Mouse (Mus musculus) testis, postnatal 10 days (tissue): Measurements from ENCODE around the gene Fbxo11.

Source experiments
- DNase-seq: peaks from one replicate; pipeline ENCODE4 v3.0.0; 2021; ENCODE audit warnings: low spot score

The Fbxo11 gene

DNA sequence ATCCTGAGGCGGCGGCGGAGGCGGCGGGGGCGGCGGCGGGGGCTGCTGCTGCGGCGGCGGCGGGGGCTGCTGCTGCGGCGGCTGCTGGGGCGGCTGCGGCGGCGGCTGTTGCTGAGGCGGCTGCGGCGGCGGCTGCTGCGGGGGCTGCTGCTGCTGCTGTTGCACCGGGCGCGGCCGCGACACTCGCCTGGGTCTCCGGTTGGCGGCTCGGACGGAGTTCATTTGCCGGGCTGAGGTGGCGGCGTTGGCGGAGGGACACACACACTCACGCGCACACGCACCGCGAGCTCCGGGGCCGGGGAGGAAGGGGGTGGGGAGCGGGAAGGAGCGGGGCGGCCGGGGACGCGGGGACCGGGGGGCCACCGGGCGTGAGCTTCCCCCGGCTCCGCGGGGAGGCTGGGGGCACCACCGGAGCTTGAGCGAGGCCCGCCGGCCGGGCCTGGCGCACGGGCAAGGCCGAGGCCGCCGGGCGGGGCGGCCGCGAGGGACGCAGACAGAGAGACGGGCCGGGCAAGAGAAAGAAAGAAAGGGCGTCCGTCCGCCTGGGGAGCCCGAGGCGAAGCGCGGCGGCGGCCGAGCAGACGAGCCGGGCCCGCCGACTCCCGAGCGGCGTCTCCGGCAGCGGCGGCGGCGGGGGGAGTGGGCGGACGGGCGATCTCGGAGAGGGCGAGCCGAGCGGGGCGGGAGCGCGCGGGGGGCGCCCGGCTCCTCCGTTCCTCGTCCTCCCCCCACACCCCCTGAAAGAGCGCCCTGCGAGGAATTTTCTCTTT lies at the start of gene Fbxo11:
TSS of gene Fbxo11 (minus strand) at position 261 of the 770 bp plus-strand sequence.
- peak; percentile 79 for DNase-seq

DNA sequence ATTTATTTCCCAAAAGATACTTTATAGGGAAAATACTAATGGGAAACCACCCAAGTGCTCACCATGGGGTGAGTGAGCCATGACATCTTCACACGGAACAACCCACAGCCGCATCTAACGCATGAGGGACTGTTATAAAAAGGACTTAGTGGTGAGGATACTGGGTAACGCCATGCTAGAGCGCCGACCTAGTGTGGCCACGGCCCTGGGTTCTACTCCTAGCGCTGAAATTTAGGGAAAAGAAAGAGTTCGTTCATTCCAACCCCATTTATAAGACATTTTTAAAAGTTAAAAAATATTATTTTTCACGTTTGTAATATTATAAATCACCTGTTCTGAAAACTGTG lies 48.8 kb upstream of the Fbxo11 start:
- DNase-seq: no peak

DNA sequence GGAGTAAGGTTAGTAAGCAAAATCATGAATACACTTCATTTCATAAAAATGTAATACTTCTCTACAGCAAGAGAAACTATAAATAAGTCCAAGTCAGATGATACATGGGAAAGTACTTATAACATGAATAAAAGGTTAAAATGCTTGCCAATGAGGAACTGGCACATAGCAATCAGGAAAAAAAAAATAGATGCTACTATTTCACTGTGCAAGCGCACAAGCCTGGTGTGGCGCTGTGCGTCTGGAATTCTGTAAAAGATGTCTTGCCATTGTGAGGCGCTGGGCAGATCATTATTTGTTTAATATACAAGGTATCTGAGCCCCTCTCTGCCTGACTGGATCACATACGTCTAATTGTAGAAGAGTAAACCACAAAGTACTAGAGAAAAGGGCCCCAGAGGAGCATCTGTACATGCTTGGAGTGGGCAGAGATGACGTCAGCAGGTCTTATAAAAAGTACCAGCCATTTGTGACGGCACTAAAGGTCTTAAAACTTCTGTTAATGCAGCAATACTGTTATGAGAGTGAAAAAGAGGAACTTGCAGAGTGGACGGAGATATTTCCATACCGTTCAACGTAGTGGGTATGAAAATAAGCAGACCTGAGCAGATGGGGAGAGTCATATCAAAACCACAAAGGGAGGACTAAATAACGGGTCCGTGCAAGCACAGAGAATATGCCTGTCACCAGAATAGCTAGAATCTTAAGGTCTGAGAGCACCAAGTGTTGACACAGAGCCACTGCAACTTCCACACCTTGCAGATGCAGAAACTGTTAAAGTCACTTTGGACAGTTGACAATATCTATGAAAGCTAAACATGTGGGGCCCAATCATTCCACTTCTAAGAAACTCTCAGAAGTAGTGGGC lies 48.2 kb upstream of the Fbxo11 start:
- DNase-seq: no peak

DNA sequence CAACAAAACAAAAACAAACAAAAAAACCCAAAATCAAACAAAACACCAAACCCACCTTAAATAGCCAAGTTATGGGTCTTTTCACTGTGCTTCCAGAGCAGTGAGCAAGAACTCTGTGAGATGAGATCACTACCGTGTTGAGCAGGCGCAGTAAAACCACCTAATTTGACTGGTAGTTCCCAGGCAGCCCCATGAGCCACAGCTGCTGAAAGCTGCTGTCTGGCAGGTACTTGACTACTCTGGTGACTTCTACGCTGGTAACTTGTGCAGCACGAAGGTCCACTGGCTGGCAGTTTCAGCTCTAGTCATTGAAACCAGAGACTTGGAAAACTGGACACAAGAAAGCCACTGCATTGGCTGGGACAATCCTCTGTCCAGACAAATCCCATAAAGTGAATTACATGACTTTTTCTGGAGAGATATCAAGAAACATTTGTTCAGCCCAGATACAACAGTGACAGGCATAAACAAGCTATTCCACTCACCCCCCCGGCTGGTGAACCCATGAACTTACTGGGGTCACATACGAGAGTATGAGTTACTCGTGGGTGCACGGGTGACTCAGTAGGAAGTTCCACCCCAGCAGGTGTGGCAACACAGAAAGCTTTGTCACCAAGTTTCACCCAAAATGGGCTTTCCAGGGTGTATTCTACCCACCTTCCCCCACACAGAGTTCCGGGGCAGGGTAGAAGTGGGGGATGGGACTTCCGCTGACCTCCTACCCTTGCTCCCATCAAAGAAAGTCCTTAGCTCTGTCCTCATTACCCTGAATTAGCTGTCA lies 47.0 kb upstream of the Fbxo11 start:
- no peak for DNase-seq

DNA sequence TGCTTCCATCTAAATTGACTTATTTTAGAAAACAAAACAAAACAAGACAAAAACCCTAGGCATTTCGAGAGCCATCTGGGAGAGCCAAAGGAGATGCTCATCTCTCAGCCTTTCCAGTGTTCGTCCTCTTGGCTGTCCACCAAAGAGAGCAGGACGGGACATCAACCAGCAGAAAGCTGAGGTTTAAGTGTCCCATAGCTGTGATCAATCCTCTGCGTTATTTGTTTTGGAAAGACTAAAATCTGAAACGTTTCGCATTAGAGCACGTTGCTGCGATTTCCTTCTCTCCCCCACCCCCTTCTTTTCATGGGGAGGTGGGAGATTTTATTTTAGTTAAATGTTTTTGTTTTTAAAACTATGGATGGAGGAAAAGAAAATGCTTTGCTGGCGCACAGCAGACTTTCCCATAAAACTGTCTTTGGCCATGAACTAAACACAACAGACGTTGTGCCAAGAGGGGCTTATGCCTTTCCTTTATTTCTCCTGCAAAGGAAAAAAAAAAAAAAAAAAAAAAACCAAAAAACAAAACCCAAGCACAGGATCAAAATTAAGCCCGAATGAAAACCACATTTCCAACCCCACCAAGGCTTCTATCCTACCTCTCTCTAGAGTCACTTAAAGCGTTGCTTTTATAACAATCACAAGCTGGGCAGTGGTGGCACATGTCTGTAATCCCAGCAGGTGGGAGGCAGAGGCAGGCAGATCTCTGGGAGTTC lies 46.1 kb upstream of the Fbxo11 start:
- no peak for DNase-seq

DNA sequence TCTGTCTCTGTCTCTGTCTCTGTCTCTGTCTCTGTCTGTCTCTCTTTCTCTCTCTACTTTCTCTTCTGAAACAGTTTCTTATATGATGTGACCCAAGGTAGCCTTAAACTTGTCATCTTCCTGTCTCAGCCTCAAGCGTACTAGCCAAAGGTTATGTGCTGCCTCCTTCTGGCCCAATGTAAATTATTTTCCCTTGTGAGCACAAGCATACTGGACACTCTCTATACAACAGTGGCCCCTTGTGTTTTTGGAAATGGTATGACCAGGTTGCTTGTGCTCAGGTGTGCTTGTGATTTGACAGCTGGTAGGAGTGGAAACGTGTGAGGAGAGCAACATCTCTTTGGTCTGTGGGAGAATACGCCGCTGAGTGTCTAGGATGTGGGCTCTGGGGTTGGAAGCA lies 42.6 kb upstream of the Fbxo11 start:
- DNase-seq: no peak

DNA sequence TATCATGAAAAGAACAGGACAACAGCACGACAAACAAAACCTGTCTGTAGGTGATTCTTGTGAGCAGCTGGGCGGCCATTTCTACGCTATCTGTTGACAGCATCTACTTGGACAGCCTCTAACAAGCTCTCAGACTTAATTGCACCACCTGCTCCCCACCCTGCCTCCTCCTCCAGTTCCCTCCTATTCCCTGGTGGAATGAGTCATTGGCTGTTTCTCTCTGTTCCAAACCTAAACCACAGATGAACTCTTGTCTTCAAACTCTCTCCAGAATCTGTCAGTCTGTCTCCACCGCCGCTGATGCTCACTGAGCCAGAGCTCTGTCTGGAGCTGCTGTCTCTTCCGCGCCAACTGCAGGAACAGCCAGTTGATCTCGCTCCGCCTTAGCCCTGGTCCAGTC lies 41.3 kb upstream of the Fbxo11 start:
- DNase-seq: no peak

DNA sequence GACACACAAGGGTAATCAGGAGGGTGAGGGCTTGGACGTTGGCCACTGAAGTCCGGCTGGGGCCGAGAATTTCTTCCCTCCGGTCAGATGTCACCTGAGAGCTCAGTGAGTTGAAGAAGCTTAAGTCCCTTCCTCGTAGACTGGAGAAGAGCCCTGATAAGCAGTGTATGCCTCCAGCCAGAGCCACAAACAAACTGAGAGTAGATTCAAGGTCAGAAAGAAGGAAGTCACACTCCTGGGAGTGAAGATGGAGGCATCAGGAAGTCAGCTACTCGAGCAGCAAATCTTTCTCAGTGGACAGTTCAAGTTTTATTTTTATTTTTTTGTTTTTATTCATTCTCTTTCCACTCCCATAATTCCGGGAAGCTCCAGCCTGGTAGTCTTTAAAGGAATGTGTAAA lies 37.5 kb upstream of the Fbxo11 start:
- DNase-seq: no peak

DNA sequence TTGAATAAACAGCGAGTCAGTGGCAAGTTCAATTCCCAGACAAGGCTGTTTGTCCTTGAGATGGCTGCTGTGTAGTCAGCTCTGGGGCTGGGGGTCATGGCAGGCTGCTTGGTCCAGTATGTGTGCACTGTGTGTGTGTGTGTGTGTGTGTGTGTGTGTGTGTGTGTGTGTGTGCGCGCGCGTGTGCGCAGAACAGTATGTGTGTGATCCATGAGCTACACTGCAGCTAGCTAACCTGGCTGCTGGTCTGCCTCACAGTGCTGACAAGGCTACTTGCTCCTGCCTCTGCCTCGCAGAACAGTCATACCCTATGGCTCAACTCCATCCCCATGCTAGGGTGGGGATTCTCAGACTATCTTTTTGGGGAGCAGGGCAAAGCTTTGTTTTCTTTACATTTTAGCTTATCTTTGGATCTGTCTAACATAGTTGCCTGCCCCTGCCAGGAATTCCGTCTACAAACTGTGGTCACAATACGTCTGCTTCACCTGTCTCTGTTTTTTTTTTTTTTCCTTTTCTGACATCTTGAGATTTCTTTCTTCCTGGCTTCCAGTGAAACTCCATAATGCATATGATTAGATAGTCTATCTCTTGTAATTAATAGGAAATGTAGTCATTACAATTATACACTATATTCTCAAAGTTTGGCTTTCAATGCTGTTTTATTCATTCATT lies 33.2 kb upstream of the Fbxo11 start:
- no peak for DNase-seq

DNA sequence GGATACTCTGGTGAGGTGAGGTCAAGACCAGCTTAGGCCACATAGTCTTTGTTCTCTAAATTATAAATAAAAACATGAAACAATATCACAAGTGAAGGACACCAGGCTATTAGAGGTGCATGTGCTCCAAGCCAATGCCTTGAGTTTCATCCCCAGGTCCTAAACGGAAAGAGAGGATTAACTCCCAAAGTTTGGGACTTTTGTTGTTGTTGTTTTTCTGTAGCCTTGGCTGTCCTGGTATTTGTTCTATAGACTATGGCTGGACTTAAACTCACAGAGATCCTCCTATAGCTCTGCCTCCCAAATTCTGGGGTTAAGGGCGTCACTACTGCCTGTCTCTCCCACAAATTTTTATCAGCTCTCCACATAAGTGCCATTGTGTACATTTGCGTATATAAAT lies 32.5 kb upstream of the Fbxo11 start:
- no peak for DNase-seq

DNA sequence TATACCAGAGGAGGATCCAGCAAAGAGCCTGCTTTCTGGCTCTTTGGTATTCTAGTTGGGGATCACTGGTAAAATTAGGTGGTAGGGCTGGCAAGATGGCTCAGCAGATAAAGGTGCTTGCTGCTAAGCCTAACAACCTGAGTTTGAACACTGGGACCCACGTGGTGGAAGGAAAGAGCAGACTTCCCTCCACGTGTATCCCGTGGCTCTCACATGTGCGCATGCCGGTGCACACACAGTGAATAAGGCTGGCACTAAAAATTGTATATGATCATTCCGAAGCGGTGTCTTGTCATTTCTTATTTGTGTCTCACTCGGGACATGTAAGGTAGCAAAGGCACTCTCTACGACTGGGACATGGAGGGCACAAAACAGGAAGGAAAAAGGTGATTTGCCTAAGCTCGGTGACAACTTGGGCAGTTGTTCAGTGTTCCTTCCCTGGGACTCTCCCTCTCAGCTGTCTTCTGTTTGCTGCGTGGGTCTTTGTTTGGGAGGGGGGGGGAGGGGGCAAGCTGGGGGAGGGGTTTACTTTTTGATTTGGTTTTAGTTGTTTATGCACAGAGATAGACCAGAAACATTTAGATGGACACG lies 31.8 kb upstream of the Fbxo11 start:
- DNase-seq: no peak

DNA sequence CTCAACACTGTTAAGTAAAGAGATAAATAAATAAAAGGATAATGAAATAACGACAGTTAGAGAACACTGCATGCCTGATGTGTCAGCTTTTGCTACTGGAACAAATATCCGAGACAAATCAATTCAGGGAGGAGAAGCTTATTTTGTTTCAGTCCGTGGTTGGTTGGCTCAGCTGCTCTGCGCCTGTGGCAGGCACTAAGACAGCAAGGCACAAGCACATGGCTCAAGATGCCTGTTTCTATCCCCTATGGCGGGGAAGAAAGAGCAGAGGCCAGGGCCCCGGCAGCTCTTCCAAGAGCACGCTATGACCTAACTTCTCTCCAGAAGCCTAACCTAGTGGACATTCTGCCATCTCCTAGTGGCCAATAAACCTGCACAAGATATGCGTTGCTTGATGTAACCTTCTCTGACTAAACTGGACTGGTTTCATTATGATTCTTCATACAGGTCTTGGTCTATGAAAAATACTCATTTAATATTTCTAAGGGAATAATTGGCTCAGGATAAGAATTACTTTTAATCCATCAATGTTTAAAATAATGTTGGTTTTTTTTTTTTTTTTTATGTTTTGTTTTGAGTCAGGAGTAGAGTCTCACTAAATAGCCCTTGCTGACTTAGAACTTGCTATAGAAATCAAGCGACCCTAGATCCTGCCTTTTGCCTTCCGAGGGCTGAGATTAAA lies 30.6 kb upstream of the Fbxo11 start:
- DNase-seq: no peak

DNA sequence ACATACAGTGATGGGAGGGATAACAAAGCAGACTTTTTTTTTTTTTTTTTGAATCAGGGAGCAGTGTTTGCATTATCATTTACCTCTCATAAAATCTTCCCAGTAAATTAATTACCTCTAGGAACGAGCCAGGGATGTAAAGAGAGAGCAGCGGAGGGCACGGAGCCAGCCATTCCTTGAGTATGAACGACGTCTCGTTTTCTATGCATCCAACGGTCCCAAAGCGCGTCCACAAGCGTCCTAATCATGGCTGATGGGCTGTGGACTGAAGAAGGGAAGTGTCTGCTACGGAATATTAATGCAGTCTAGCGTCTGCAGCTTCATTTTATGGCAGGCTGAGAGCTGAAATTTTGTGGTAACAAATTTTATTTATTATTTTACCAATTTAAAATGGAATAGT lies 29.2 kb upstream of the Fbxo11 start:
- no peak for DNase-seq

DNA sequence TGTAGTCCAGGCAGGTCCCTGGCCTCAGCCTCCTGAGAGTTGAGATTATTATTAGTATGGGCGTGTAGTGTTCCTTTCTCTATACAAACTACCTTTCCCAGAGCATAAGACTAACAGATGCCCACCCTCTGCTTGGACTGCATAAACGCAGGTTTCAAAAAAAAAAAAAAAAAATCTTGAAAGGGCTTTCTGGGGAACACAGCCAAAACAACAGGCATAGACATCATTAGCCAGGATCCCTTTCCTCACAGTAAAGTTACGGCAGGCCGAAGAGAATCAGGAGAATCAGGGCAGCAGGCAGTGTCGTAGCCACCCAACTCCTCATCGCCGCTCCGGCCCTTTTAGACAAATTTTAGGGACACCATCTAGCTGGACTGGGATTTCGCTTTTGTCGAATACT lies 28.7 kb upstream of the Fbxo11 start:
- no peak for DNase-seq

DNA sequence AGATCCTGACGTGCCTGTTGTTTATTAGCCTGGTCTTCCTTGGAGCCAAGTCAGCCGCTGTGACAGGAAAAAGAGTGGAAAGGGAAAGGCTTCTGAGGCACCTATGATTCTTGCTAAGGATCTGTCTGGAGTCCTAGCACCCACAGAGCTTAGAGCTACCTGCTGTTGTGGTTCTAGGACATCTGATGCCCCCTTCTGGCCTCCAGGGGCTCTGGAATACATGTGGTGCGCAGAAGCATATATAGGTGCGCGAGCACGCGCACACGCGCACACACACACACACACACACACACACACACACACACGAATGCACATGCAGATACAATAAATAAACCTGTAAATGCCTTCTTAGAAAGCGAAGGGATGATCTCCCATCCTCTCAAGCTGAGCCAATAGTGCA lies 20.9 kb upstream of the Fbxo11 start:
- DNase-seq: no peak

DNA sequence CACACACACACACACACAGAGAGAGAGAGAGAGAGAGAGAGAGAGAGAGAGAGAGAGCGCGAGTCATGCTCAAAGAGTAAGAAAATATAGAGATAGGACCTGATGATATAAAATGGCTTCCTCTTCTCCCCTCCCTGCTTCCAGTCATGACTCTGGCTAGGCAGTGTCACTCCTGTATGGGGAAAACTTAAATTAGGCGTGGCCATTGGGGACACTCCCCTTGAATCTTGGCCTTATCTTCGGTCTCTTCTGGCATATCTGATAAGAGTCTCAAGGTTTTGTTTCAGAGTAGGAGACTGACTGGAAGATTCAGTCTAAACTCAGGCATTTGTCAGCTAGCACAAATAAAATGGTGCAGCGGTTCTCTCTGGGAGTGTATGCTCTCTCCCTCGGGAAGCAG lies 16.4 kb upstream of the Fbxo11 start:
- no peak for DNase-seq

DNA sequence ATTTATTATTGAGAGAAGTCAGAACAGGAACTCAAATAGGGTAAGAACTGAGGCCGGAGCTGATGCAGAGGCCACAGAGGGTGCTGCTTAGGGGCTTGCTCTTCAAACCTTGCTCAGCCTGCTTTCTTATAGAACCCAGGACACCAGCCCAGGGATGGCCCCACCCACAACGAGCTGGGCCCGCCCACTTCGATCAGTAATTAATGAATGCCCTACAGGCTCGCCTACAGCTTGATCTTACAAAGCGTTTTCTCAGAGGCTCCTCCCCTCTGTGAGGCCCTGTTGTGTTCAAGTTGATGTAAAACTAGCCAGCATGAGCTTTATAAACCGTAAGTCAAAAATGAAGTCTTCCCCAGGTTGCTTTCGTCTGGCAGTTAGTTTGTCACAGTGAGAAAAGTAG lies 14.7 kb upstream of the Fbxo11 start:
- no peak for DNase-seq

DNA sequence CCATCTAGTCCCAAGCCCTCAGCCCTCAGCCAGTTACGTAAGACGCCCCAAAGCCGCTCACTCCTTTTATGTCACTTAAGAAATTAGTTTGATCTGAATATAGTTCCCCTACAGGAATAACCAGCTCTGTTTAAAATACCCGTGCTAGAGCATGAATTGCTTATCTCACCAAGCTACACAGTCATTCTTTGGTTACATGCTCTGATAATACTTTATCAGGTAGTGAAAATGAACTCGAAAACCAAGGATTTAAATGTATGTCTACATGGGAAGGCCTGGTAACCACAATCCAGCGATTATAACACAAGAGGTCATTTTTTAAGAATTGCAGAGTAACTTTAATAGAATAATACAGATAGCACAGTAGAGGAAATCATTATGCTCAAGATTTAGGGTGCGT lies 7.0 kb upstream of the Fbxo11 start:
- no peak for DNase-seq

DNA sequence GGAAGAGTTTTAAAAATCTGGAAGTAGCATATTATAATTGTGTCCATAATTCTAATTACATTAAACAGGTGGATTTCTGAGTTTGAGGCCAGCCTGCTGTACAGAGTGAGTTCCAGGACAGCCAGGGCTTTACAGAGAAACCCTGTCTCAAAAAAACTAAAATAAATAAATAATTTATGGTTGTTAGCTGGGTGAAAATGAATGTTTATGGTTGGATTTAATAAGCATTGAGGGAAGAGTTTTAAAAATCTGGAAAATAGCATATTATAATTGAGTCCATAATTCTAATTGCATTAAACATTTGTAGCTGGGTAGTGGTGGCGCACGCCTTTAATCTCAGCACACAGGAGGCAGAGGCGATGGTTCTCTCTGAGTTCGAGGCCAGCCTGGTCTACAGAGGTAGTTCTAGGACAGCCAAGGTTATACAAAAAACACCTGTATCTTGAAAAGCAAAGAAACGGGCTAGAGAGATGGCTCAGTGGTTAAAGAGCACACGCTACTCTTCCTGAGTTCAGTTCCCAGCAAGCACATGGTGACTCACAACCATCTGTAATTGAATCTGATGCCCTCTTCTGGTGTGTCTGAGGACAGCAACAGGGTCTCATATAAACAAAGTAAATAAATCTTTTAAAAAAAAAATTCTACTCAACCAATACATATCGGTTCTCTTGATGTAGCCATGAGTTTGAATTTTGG lies 3.1 kb upstream of the Fbxo11 start:
- no peak for DNase-seq
